In the genomic region with DNA sequence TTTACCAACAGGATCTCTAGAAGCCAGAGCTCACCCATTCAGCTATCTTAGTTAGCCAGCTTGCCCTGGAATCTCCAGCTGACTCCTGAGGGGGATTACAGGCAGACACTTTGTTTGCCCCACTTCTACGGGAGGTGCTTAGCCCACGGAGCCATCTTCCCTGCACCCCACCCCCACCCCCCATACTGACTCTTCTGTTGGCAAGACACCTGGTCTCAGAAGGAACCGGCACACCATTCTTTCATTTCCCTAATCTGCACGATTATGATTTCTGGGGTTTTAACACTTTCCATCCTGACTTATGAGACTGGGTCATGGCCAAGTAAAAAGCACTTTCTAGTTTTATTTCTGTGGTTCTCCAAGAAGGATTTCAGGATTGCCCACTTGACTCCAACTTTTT, we compare ENCODE assay signal across 16 mouse cellular contexts.
"Had no signal": no experiment of that assay in that cellular context is flagged by ENCODE, and none has a peak within 500 bp of the region (broad histone marks: within the 10 kb centered on the region; RNA-seq: fewer than 3 reads in every experiment).

No protein-coding gene starts in this region.

- H3K4me3 ChIP-seq: neural tube, embryonic 13.5 days; neural tube, embryonic 15.5 days; stomach, embryonic 15.5 days had no signal

- H3K9me3 ChIP-seq: neural tube, embryonic 13.5 days; neural tube, embryonic 15.5 days; stomach, embryonic 15.5 days had no signal

- H3K4me1 ChIP-seq: stomach, embryonic 15.5 days had no signal

- H3K27me3 ChIP-seq: neural tube, embryonic 13.5 days; neural tube, embryonic 15.5 days; stomach, embryonic 15.5 days had no signal

- H3K4me2 ChIP-seq: neural tube, embryonic 13.5 days; neural tube, embryonic 15.5 days; stomach, embryonic 15.5 days had no signal

- H3K36me3 ChIP-seq: neural tube, embryonic 13.5 days; neural tube, embryonic 15.5 days; stomach, embryonic 15.5 days had no signal

- H3K27ac ChIP-seq: neural tube, embryonic 13.5 days; neural tube, embryonic 15.5 days; stomach, embryonic 15.5 days; stomach, postnatal 0 days had no signal

- H3K9ac ChIP-seq: neural tube, embryonic 13.5 days; neural tube, embryonic 15.5 days; stomach, embryonic 15.5 days had no signal

- DNase-seq: retina, postnatal 1 day; right cerebral cortex, adult 18-20 months; right cerebral cortex, postnatal 14 days; right cerebral cortex, postnatal 25 days; right cerebral cortex, postnatal 4 days; spleen, adult 18-20 months; thymus, adult 18-20 months; thymus, adult 2 months; thymus, postnatal 14 days; thymus, postnatal 25 days; thymus, postnatal 36 days; thymus, postnatal 4 days had no signal
